Mouse (Mus musculus) heart, embryonic 16.5 days (tissue): ENCODE data around the gene Snap25. TPM values are rescaled to one million over a fixed set of nuclear protein-coding genes. Genes with fewer than 3 reads are reported as not detected.

Experiments used
- ATAC-seq: fragments of 200-750 bp; cut with Nextera tagmentation; replicated peaks from 2 replicates; pipeline ENCODE4 v1.8.0; 2017; ENCODE audit warnings: moderate number of reproducible peaks; ENCODE audit not compliant: insufficient read depth, low FRiP score; ENCODE audit errors: extremely low read depth
- H3K27ac ChIP-seq: fragments of 300-500 bp; sonication (generic); 2 replicates; pipeline ENCODE4 v1.5.1; 2014; ENCODE audit warnings: mild to moderate bottlenecking, low read length, control low read depth, moderate library complexity
- H3K27me3 ChIP-seq: fragments of 300-500 bp; sonication (generic); 2 replicates; pipeline ENCODE4 v1.6.1; 2014; ENCODE audit warnings: low read length, mixed read lengths; ENCODE audit not compliant: control insufficient read depth, insufficient read depth
- H3K36me3 ChIP-seq: fragments of 300-500 bp; sonication (generic); 2 replicates; pipeline ENCODE4 v1.6.1; 2014; ENCODE audit not compliant: control insufficient read depth, insufficient read depth
- H3K4me1 ChIP-seq: fragments of 300-500 bp; sonication (generic); 2 replicates; pipeline ENCODE4 v1.6.1; 2014; ENCODE audit warnings: low read length, mixed read lengths; ENCODE audit not compliant: control insufficient read depth, insufficient read depth
- H3K4me2 ChIP-seq: fragments of 300-500 bp; sonication (generic); 2 replicates; pipeline ENCODE4 v1.6.1; 2014; ENCODE audit warnings: low read depth, mild to moderate bottlenecking, control low read depth, low read length
- H3K4me3 ChIP-seq: fragments of 300-500 bp; sonication (generic); 2 replicates; pipeline ENCODE4 v1.5.1; 2014; ENCODE audit warnings: mild to moderate bottlenecking, control low read depth, low read length
- H3K9ac ChIP-seq: fragments of 300-500 bp; sonication (generic); 2 replicates; pipeline ENCODE4 v1.6.1; 2014; ENCODE audit warnings: low read length, control low read depth
- H3K9me3 ChIP-seq: fragments of 300-500 bp; sonication (generic); replicated peaks from 2 replicates; pipeline ENCODE4 v1.6.1; 2016; ENCODE audit warnings: low read length; ENCODE audit not compliant: control insufficient read depth
- WGBS: fragments of 180-500 bp; shearing (Covaris S2); extraction: QIAGEN DNeasy Blood & Tissue Kit; methylation state at CpG from one replicate; pipeline ENCODE4 v1.1.7; 2014; 5-methylcytosine and 5-hydroxymethylcytosine counted together
- polyA plus RNA-seq: library from polyadenylated mRNA; unstranded; fragments of >200 nt; fragmentation: Nextera tagmentation; extraction: Ambion mirVana; gene quantifications from 2 replicates; pipeline ENCODE4 v1.2.1, GENCODE M21; 2015

Gene Snap25
- polyA plus RNA-seq, 1 experiment from 2014 or later, result 0.89 TPM

DNA sequence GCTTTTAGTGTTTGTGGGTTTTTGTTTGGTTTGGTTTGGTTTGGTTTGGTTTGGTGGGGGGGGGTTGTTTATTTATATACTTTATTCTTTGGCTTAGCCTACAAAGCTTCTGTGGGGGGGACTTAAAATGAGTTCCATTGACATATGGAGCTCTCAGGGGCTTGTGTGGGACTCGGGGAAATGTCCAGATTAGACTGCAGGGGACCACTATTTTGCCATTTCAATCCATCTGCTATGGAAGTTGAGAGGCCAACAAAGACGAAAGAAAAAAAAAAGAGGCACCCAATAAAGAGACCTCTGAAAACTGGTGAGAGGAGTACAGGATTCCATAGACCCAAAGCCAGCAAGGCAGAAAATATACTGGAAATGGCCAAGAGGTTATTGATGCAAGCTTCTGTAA lies 9.9 kb upstream of the Snap25 start:
- no peak overlapping the region for H3K27ac ChIP-seq
- H3K9ac ChIP-seq, result no peak overlapping the region
- H3K36me3 ChIP-seq, result no peaks in the 10 kb centered on the region
- no peak overlapping the region for H3K4me2 ChIP-seq
- WGBS, result 71% methylated on average over 2 of the region's 2 CpGs
- no peak overlapping the region for H3K4me3 ChIP-seq
- no peaks in the 10 kb centered on the region for H3K4me1 ChIP-seq
- H3K27me3 ChIP-seq, result no peaks in the 10 kb centered on the region
- no peaks in the 10 kb centered on the region for H3K9me3 ChIP-seq
- ATAC-seq, result no peak

DNA sequence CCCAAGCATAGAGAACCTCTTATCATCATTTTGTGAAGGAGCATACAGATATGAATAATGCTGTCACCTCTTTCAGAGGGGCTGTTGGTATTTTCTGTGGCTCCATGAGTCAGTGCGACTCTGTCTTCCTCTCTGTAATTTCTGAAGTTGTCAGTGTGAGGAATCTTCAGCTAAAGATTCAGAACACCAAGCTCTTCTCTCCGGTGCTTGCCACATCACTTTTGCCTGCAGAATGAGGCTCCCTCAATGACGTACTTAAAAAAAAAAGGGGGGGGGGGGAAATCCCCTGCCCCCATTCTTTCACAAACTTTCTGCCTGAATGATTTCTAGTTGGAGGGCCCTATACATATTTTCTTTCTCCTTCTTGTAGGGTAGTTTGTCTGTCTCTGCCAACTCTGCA lies 2.1 kb upstream of the Snap25 start:
- no peak overlapping the region for H3K27ac ChIP-seq
- no peak for ATAC-seq
- no peak overlapping the region for H3K4me2 ChIP-seq
- H3K36me3 ChIP-seq, result no peaks in the 10 kb centered on the region
- no peak overlapping the region for H3K4me3 ChIP-seq
- no peaks in the 10 kb centered on the region for H3K9me3 ChIP-seq
- peaks cover 10% of the 10 kb centered on the region for H3K27me3 ChIP-seq
- WGBS, result 50% methylated on average over 3 of the region's 3 CpGs
- H3K4me1 ChIP-seq, result peaks cover 6% of the 10 kb centered on the region; the same call in 1 of the 2 replicates
- no peak overlapping the region for H3K9ac ChIP-seq

DNA sequence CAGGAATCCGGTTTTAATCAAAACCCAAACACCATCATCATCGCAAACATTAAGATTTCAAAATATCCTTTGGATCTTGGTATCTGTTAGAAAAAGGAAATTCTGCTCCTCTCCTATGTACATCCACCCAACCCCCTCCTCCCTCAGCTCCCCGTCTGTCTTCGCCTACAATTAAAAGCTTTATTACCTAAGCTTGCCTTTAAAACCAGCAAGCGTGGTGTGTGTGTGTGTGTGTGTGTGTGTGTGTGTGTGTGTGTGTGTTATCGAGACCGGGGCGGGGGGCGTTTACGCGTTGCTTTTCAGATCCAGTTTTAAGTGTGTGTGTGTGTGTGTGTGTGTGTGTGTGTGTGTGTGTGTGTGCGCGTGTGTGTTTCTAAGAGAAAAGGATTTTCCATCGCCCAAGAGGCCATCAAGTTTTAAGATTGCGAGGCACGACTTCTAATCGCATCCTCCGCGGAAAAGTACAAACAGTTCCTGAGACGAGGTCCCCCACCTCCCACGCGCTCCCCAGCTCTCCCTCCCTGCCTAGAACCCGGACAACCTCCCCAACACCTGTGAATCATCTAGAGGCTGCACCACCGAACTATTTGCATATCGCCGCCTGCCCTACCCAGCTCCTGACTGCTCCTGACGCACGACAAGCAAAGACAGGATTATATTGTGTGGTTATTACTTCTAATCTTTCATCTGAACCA lies 1.4 kb upstream of the Snap25 start:
- peak overlapping the region; percentile 61 for H3K4me2 ChIP-seq
- no peaks in the 10 kb centered on the region for H3K36me3 ChIP-seq
- peak overlapping the region; percentile 29 for H3K4me3 ChIP-seq
- H3K27me3 ChIP-seq, result peaks cover 10% of the 10 kb centered on the region
- no peak for ATAC-seq
- peaks cover 6% of the 10 kb centered on the region; the same call in 1 of the 2 replicates for H3K4me1 ChIP-seq
- H3K9me3 ChIP-seq, result no peaks in the 10 kb centered on the region
- H3K27ac ChIP-seq, result no peak overlapping the region
- no peak overlapping the region for H3K9ac ChIP-seq
- WGBS, result 3% methylated on average over 28 of the region's 28 CpGs

DNA sequence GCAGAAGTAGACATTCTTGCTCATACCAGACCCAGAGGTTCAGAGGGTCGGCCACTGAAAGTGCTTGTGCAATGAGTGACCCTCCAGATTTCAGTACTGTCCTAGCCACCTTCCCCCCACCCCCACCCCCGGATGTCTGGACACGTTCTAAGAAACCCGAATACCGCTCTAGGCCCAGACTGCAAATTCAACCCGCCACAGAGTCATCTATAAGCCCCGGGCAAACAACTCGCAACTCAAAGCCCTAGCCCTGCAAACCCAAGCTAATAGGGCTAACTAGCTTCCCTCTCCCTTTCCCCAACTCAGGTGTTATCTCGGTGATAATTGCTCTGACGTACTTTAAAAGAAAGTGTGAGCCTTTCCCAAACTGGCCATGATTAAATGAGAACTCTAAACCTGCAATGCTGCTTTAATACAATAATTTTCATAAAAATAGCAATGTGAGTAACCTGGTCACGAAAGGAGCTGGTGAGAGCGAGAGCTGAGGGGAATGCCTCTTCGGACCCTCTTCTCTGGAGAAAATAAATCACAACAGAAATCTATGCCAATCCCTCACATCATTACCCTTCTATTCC lies 725 bp upstream of the Snap25 start:
- ATAC-seq, result no peak
- Histone ChIP-seq H3K27ac (no peak overlapping the region), H3K27me3 (peaks cover 10% of the 10 kb centered on the region), H3K9ac (no peak overlapping the region), H3K4me1 (peaks cover 6% of the 10 kb centered on the region; the same call in 1 of the 2 replicates), H3K9me3 (no peaks in the 10 kb centered on the region), H3K4me3 (peak overlapping the region; percentile 29), H3K36me3 (no peaks in the 10 kb centered on the region), H3K4me2 (peak overlapping the region; percentile 61)
- WGBS, result 2% methylated on average over 13 of the region's 13 CpGs

DNA sequence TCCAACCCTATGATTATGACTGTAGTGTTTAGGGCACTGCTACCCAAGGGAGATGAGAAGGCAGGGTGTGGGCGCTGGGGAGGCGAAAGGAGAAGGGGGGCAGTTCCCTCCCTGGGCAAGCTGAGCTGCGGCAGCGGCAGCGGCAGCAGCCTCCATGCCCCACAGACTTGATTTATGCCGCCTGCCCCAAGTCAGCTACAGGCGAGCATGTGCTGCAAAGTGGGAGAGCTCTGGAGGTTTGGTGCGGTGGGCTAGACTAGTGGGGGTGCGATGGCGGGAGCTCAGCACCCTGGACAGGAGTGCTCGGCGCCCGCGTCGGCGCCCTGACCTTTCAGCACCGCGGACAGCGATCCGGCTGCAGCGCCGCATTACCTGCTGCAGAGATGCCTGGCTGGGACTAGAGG lies 757 bp downstream of the Snap25 start:
- WGBS, result 2% methylated on average over 22 of the region's 22 CpGs

DNA sequence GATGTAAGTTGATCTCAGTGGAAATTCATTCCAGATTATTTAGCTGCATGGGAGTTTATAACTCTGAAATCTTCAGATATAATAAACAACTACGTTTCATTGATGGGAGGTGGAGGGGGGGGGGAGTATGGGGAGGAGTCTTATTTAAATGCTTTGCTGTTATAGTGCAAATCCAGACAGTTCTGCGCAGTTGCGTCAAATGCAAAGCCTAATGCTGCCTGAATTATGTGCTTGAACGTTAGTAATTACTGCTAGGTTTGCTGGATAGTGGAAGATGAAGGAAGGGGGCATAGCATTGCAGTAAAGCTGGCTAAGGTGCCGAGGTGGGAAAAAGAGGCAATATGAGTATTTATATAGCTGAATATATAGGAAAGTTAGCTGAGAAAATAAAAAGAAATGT lies 2.3 kb downstream of the Snap25 start:
- Histone ChIP-seq H3K4me2 (no peak overlapping the region), H3K9ac (no peak overlapping the region), H3K4me1 (peaks cover 6% of the 10 kb centered on the region; the same call in 1 of the 2 replicates), H3K27ac (no peak overlapping the region), H3K36me3 (no peaks in the 10 kb centered on the region), H3K27me3 (peaks cover 10% of the 10 kb centered on the region), H3K4me3 (no peak overlapping the region), H3K9me3 (no peaks in the 10 kb centered on the region)
- 69% methylated on average over 5 of the region's 5 CpGs for WGBS
- ATAC-seq, result no peak

More for the DNA sequence above, 757 bp downstream of the Snap25 start:
- no peak overlapping the region for H3K9ac ChIP-seq
- peak; percentile 92 for ATAC-seq
- H3K4me2 ChIP-seq, result peak overlapping the region; percentile 61; the same call in 1 of the 2 replicates
- H3K9me3 ChIP-seq, result no peaks in the 10 kb centered on the region
- no peak overlapping the region for H3K4me3 ChIP-seq
- no peaks in the 10 kb centered on the region for H3K36me3 ChIP-seq
- H3K27ac ChIP-seq, result no peak overlapping the region
- H3K4me1 ChIP-seq, result peaks cover 6% of the 10 kb centered on the region; the same call in 1 of the 2 replicates
- H3K27me3 ChIP-seq, result peaks cover 10% of the 10 kb centered on the region

DNA sequence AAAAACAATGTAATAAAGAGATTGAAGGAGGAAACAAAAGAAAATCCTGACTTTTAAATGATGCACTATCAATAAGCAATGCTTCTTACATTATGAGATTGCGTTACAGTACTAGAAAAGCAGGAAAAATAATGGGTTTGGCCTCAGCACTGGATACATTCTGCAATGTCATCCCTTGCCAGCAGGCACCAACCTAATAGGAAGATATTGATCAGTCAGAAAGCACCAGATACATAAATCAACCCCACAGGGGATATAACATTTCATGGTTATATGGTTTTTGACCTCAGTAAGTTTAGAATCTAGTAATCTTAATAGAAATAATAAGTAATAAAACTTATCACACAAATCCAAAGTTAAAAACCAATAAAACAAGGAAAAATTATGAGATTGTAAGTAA lies 3.1 kb downstream of the Snap25 start:
- Histone ChIP-seq H3K36me3 (no peaks in the 10 kb centered on the region), H3K4me3 (no peak overlapping the region), H3K27ac (no peak overlapping the region), H3K27me3 (peaks cover 7% of the 10 kb centered on the region), H3K4me1 (peaks cover 6% of the 10 kb centered on the region; the same call in 1 of the 2 replicates), H3K9ac (no peak overlapping the region), H3K9me3 (no peaks in the 10 kb centered on the region), H3K4me2 (no peak overlapping the region)
- 73% methylated on average over 1 of the region's 1 CpGs for WGBS
- no peak for ATAC-seq

DNA sequence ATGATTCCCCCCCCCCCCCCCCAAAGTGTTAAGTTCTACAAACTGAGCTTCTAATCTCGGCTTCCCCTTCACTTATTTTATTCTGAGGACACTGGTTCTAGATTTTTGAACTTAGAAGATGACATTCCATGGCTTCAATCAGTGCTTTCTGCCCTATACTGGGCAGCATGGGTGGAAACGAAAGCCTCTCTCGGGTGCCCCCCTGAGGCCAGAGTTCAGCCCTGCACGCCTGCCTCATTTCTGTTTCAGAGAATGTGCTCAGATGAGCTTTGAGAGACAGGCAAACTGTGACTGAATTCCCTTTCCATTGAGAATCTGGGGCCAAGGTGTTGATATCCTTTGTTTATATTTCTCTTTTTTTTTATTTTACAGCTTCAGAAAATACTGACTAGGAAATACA lies 7.0 kb downstream of the Snap25 start:
- no peak overlapping the region for H3K4me3 ChIP-seq
- no peaks in the 10 kb centered on the region for H3K36me3 ChIP-seq
- H3K9ac ChIP-seq, result no peak overlapping the region
- H3K4me1 ChIP-seq, result no peaks in the 10 kb centered on the region
- no peaks in the 10 kb centered on the region for H3K9me3 ChIP-seq
- H3K27me3 ChIP-seq, result no peaks in the 10 kb centered on the region
- no peak for ATAC-seq
- H3K4me2 ChIP-seq, result no peak overlapping the region
- WGBS, result 20% methylated on average over 4 of the region's 4 CpGs
- H3K27ac ChIP-seq, result no peak overlapping the region

DNA sequence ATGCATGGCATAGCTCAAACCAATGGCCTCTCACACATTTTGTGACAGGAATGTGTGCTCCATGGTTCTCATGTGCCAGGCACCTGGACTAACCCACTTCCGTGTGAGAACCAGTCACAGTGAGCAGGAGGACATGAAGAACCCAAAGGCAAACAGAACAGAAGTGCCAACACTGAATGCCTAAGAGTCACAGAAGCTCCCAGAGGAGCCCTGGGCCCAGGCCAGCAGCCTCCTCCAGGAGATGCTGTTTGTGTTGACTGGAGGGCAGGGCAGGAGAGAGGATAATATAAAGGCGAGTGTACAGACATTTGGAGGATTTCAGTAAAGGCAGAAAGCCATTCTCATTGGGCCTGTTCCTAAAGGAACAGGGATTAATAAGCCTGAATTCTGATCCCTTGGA lies 25.0 kb downstream of the Snap25 start:
- Histone ChIP-seq H3K4me3 (no peak overlapping the region), H3K36me3 (no peaks in the 10 kb centered on the region), H3K4me2 (no peak overlapping the region), H3K27ac (no peak overlapping the region), H3K27me3 (no peaks in the 10 kb centered on the region), H3K9ac (no peak overlapping the region), H3K4me1 (no peaks in the 10 kb centered on the region), H3K9me3 (no peaks in the 10 kb centered on the region)
- WGBS, result 73% methylated on average over 2 of the region's 2 CpGs
- ATAC-seq, result no peak
